Mouse (Mus musculus) urinary bladder, postnatal 4 days (tissue): Measurements from ENCODE around the gene Ptov1.

Experiments used
- DNase-seq, 2 experiments: peaks; one replicate each; pipeline ENCODE4 v3.0.0; 2021 to 2022; ENCODE audit warnings: low spot score in 2 of 2

Gene Ptov1

GRCm38 (mm10) chr7:44814952-44815553 is 54.5 kb downstream of the Ptov1 start:
- peak in 1 of 2 experiments; percentile 53 for DNase-seq

- peak in 1 of 2 experiments; percentile 47 for DNase-seq
Observed at GRCm38 (mm10) chr7:44814423-44814822, 55.2 kb downstream of the Ptov1 start.

- peak in 1 of 2 experiments; percentile 22 for DNase-seq
Observed at GRCm38 (mm10) chr7:44813985-44814384, 55.6 kb downstream of the Ptov1 start.
